Mouse (Mus musculus) natural killer cell, adult 2 months (primary cell): ENCODE results near the gene Slc25a19.

Experiments
- DNase-seq, 2 experiments: peaks; one replicate each; pipeline ENCODE4 v3.0.0; 2022; ENCODE audit warnings: low spot score in 2 of 2

The Slc25a19 gene

DNA sequence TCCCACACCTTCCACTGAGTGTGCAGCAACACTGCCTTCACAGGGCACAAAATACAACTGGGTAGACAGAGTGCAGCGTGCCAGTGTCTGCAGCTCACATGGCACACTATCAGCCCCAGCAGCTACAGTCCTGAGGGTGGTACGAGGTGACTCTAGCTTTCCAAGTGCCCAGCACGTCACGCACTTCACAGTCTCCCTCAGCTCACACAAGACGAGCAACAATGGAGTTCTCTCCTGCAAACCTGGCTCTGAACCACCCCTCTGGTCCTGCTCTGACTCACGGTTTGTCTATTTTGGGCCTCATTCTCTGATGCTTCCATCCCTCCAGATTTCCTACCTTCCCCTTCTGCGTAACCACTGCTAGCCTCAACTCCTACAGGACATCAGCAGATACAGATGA, 28.4 kb downstream of the Slc25a19 start:
- DNase-seq: no peak

- no peak for DNase-seq
Measured at GRCm38 (mm10) chr11:115598309-115598708, 29.8 kb downstream of the Slc25a19 start.

DNA sequence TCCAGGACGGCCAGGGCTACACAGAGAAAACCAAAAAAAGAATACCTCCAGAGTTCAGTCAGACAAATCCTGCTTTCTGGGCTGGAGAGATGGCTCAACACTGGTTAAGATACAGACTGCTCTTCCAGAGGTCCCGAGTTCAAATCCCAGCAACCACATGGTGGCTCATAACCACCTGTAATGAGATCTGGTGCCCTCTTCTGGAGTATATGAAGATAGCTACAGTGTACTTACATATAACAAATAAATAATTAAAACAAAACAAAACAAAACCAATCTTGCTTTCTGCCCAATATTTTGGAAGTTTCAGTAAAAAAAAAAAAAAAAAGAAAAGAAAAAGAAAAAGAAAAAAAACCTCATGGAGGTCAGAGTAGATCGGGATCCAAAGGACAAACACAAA, 32.9 kb downstream of the Slc25a19 start:
- no peak for DNase-seq

- DNase-seq: no peak
Measured at GRCm38 (mm10) chr11:115590526-115591075, 37.5 kb downstream of the Slc25a19 start.

DNA sequence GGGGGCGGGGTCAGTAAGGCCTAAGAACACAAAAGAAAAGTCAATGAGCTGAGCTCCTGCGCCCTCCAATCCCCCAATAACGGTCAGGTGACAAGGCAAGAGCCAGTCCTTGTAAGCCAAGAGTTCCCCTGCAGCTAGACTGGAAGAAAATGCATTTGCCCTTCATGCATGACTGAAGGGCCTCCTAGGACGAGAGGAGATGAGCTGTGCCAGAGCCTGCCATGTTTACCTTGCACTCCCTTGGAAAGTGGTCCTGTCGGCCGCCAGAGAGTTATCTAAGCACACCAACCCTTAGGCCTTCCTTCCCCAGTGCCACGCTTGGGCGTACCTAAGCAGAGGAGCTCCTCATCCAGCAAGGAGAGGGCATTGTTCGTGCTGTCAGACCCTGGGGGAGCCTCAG, 40.1 kb downstream of the Slc25a19 start:
- no peak for DNase-seq

GRCm38 (mm10) chr11:115586403-115586802, 41.7 kb downstream of the Slc25a19 start:
- DNase-seq: no peak

GRCm38 (mm10) chr11:115585573-115586100, 42.5 kb downstream of the Slc25a19 start:
- DNase-seq: no peak

GRCm38 (mm10) chr11:115584376-115585073, 43.6 kb downstream of the Slc25a19 start:
- DNase-seq: no peak

DNA sequence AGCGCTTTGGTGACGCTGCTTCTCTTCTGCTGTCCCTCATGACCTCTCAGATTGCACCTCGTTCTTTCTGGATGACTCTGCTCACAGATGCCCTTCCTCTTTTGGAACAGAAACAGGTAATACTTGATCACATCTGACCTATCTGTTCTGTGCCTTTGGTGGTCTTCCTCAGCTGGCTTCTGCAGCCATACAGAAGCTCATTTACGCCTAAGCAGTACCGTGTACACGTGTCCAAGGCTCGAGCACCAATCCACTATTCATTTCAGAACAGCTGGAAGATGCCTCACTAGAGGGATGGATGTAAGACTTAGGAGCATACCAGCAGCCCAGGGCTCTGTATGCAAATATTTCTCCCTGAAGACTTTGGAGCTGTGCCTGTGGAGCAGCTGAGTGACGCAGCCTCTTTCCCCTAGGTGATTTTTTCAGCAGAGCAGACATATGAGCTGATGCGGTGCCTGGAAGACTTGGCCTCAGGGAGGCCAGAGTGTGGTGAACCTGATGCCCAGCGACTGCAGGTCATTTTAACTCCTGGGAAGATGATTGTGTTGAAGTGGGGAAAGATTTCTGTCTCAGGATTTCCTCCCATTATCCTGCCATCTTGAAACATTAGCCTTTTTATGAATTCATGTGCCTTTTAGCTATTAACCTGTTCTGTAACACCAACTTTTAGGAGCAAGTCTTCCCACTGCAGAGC, 45.0 kb downstream of the Slc25a19 start:
- no peak for DNase-seq

- DNase-seq: no peak
Measured at GRCm38 (mm10) chr11:115579080-115579479, 49.0 kb downstream of the Slc25a19 start.

GRCm38 (mm10) chr11:115564961-115565360, 63.1 kb downstream of the Slc25a19 start:
- DNase-seq: no peak
